Mouse (Mus musculus) left cerebral cortex, postnatal 10 days (tissue): Measurements from ENCODE around the gene Ulk1. TPM values are rescaled to one million over a fixed set of nuclear protein-coding genes. Genes with fewer than 3 reads are reported as not detected.
"Not testable (repeated sequence)": the region's sequence is repeated elsewhere in the genome, so short reads cannot be mapped to it uniquely, and the experiment has no call there.

Experiments
- DNase-seq, 2 experiments: peaks; one replicate each; pipeline ENCODE4 v3.0.0; 2021 to 2022; ENCODE audit warnings: low spot score in 2 of 2, mixed read lengths in 1 of 2; ENCODE audit errors: extremely low spot score in 1 of 2
- intact Hi-C: fragments of 180-260 bp; cut with DNase I; formaldehyde crosslinking; loops from one replicate; pipeline ENCODE4 v1.15.1; 2025
- total RNA-seq, 2 experiments: library from RNA; stranded (reverse); gene quantifications; 2 replicates each; pipeline ENCODE4 v1.2.3; 2021

The Ulk1 gene
- total RNA-seq, 2 experiments from 2014 or later = 68.3 to 73.5 TPM

DNA sequence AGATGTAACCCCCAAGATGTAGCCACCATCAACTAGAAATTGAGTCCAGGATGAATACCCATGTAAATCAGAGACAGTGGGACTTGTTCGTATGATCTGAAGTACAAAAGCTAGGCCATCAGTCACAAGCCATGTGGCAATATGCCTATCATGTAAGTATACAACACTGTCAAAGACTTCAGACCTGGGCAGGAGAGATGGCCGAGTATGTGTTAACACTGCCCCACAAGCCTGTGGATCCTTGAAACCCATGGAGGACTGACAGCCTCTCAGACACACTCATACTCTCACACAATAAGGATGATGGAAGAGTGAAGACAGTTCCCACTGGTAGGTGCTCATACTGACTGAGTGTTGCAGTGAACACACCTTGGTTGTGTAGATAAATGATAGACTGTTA is 33.8 kb downstream of the Ulk1 start:
- no peak for DNase-seq
- intact Hi-C loops = no loop called here

DNA sequence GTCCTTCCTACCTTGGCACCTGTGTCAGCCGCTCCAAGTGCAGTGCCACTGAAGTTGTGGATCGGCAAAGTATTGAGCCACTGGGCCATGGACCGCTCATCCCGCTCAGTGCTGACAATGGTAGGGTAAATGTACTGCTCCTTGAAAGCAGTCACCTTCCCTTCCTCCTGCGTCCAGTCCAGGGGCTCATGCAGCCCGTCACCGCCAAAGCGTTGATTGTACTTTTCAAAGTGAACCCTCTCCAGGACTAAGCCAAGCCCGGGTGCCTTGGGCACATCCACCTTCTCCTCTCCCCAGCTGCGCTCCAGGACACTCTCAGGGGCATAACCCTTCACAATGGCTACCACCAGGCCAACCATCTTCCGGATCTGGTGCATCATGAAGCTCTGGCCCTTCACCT is 35.4 kb downstream of the Ulk1 start:
- DNase-seq = no peak
- intact Hi-C loops = no loop called here

GRCm38 (mm10) chr5:110772945-110773344 is 37.0 kb downstream of the Ulk1 start:
- intact Hi-C loops = not testable (repeated sequence)

DNA sequence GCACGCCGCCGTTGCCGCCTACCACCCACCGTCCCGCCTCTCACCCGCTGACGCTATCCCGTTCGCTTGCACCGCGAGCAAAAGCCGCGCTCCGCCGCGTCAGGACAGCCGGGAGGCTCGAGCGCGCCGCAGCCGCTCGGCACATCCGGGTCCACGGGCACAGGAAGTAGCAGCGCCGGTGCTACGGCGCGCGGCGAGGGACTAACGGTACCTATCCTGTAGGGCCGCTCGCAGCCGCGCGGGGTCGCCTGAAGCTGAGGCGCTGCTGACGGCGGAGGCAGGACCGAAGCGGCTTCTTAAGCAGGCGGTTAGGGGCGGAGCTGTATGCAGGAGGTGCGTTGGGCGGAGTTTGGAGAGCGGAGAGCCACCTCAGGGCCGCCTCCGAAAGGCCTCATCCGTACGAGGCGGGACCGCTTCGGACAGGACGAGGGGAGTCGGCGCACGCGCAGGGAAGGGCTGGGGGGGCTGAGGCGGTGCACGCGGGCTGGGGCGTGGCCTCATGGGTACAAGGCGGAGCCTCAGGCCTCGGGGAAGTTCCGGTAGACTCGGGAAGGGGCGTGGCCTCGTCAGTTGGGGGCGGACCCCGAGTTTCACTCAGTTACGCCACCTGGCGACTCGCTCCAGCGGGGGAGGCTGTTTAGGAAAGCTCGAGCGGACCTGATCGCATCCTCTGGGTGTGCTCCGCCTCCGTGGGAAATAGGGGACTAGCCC is 39.3 kb downstream of the Ulk1 start, which contains the start of gene Ep400:
TSS of gene Ep400 (minus strand) at position 270 of the 711 bp plus-strand sequence.
- intact Hi-C loops = no loop called here
- peak; percentile 99 to 100 for DNase-seq

More at GRCm38 (mm10) chr5:110772945-110773344, 37.0 kb downstream of the Ulk1 start:
- DNase-seq = not testable (repeated sequence)

DNA sequence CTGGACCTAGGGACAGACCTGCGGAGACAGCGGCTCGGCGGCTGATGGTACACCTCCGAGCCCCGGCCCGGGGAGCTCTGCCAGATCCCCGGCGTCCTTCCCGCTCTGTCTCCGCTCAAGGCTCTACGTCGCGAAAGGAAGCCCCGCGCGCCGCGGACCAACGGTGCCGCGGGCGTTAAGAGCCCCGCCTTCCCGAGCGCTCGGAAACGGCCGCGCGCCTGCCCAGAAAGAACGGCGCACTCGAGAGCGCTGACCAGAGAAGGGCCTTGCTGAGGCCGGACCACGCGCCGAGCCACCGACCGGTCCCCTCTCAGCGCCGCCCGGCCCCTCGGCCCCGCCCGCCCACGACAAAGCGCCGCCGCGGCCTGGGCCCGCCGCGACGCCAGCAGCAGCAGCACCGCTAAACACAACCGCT is 39.9 kb downstream of the Ulk1 start:
- no peak for DNase-seq
- intact Hi-C loops = no loop called here

DNA sequence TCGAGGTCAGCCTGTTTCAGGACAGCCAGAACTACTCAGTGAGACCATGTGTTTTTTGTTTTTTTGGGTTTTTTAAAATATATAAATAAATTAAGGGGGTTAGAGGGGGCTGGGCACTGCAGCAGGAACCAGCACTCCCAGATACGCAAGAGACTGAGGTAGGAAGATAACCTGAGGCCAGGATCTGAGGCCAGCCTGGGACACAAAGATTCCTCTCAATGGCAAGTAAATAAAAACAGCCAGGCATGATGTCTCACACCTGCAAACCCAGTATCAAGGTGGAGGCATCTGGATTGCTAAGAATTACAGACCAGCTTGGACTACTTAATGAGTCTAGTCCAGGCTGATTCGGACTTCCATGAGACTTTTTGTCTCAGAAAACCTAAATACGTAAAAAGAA is 40.6 kb downstream of the Ulk1 start:
- no peak for DNase-seq
- intact Hi-C loops = no loop called here

- no peak for DNase-seq
Measured at GRCm38 (mm10) chr5:110763890-110764289, 46.0 kb downstream of the Ulk1 start.

GRCm38 (mm10) chr5:110745021-110745420 is 64.9 kb downstream of the Ulk1 start:
- intact Hi-C loops = no loop called here
- DNase-seq = no peak

More at GRCm38 (mm10) chr5:110763890-110764289, 46.0 kb downstream of the Ulk1 start:
- intact Hi-C loops = no loop called here

DNA sequence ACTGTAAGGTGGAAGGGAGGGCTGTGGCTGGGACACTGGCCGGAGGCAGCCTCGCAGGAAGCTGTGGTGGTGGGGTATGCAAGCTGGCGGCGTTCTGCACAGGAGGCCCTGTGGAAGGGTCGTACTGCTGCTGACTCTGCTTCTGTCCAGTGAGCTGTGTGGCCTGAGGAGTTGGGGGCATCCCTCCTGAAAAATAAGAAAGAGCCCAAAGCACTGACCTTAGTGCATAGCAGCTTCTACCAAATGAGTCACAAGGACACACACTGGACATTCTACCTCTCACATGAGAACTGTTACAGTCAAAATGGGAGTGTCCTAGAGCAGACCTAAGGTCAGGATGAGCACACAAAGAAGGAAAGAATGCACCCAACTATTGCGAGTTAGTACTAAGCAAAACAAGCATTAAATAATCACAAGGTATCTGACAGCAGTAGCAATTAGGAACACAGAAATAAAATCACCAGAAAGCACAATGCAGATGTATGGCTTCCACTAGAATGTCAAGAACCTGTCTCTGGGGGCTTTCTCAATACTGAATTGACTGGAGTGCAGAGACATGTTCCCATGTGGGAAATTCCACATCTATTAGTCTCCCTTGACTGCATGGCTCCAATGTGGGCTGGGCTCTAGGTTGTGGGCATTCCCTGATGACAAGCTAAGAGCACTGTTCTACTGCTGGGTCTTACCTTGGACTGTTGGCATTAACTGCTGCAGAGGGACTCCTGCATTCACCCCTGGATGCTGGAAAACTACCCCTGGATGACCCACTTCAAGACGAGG is 70.2 kb downstream of the Ulk1 start:
- intact Hi-C loops = no loop called here
- no peak for DNase-seq

- intact Hi-C loops = no loop called here
- DNase-seq = no peak
Measured at GRCm38 (mm10) chr5:110735606-110736005, 74.3 kb downstream of the Ulk1 start.

Other genes with a start within 250 kb of the Ulk1 start
- gene Noc4l, start 156.7 kb downstream of the Ulk1 start, total RNA-seq = 10 to 100 TPM; 30.9 to 32.7 TPM
- 10 to 100 TPM; 27.3 to 27.6 TPM for gene Ddx51, start 156.6 kb downstream of the Ulk1 start, total RNA-seq
- 10 to 100 TPM; 84.9 to 86.1 TPM for gene Ep400, start 39.4 kb downstream of the Ulk1 start, total RNA-seq
- 10 to 100 TPM; 19.4 TPM for gene Pus1, start 29.4 kb downstream of the Ulk1 start, total RNA-seq
- 10 to 100 TPM in 1 of 2 experiments, 1 to 10 TPM in 1; 9.3 to 10.3 TPM for gene Hscb, start 29.7 kb upstream of the Ulk1 start, total RNA-seq
- 1 to 10 TPM; 1.2 to 2.0 TPM for gene Chek2, start 29.9 kb upstream of the Ulk1 start, total RNA-seq
- 10 to 100 TPM; 22.3 to 30.9 TPM for gene Ttc28, start 69.7 kb upstream of the Ulk1 start, total RNA-seq